Mouse (Mus musculus): Measurements from ENCODE around the gene Dnajb7. TPM values are rescaled to one million over a fixed set of nuclear protein-coding genes. Genes with fewer than 3 reads are reported as not detected.
A peak's percentile ranks its signal among the peaks of the same experiment; 100 is the strongest.

Gene Dnajb7
- polyA plus RNA-seq, 1 experiment from 2014 or later, result 1.7 TPM

DNA sequence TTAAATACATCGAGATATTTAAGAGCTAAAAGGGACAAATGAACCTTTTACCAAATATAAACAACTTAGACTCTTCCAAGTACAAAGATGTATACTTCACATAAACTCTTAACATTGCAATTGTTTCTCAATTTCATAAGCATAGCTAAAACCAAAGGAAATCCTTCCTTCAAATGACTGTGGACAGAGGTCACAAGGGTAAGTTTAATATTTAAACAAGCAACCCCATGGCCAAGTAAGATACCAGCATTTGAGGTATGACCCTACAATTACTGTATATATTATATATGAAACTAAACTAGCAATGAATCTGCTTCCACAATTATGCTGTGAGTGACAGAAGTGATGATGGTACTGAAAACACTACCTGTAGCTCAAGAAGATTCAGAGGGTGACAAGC lies 43.8 kb downstream of the Dnajb7 start:
- Histone ChIP-seq H3K36me3 (peaks cover 60% of the 10 kb centered on the region), H3K27me3 (no peaks in the 10 kb centered on the region), H3K4me3 (replicated peaks) (no peak overlapping the region), H3K4me1 (replicated peaks) (peaks cover 17% of the 10 kb centered on the region), H3K9me3 (no peaks in the 10 kb centered on the region), H3K9ac (replicated peaks) (no peak overlapping the region), H3K27ac (no peak overlapping the region), H3K4me2 (replicated peaks) (no peak overlapping the region)
- ATAC-seq, result no peak
- 98% methylated on average over 1 of the region's 1 CpGs for whole genome bisulfite sequencing

DNA sequence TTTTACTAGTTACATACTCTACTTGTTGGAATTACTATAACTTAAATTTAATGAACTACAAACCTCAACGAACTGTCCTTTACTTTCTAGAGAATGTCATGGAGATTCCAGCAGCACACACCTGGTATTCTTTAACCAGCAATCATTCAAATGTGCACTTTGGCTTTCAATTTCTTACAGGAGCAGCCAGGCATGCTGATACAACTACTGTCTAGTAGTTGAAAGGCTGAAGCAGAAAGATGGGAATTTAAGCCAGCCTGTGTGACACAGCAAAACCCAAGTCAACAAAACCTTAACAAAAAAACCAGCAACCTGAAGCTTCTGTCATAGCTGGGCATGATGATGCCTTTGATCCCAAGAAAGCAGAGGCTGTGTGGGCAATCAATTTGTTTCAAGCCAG lies 45.6 kb downstream of the Dnajb7 start:
- Histone ChIP-seq H3K4me3 (replicated peaks) (no peak overlapping the region), H3K27me3 (no peaks in the 10 kb centered on the region), H3K9ac (replicated peaks) (no peak overlapping the region), H3K4me1 (replicated peaks) (peaks cover 23% of the 10 kb centered on the region), H3K36me3 (peaks cover 45% of the 10 kb centered on the region), H3K9me3 (no peaks in the 10 kb centered on the region), H3K4me2 (replicated peaks) (no peak overlapping the region), H3K27ac (no peak overlapping the region)
- 90% methylated on average over 1 of the region's 1 CpGs for whole genome bisulfite sequencing
- ATAC-seq, result no peak

DNA sequence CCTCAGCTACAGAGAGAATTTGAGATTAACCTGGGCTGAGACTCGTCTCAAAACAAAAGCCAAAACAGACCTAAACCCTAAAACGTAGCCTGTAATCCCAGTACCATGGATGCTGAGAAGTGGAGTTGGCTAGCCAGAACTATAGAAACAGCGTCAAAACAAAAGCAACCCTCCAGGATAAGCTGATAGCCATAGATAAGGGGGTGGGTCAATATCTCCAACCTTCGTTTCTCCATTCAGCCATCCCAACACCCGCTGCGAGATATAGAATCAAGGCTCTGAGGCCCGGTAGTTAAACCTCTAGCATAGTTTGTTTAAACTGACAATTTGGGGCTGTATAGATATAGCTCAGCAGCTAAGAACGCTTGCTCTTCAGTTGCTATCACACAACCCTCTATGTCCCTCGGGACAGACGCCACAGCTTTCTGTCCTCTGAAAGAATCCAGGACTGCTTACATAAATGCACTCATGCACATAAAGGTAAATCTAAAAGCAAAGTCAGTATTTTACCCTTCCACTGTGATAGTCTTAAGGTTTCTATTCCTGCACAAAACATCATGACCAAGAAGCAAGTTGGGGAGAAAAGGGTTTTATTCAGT lies 46.6 kb downstream of the Dnajb7 start:
- H3K27me3 ChIP-seq, result no peaks in the 10 kb centered on the region
- peaks cover 36% of the 10 kb centered on the region for H3K36me3 ChIP-seq
- no peak overlapping the region for H3K27ac ChIP-seq
- 47% methylated on average over 10 of the region's 10 CpGs for WGBS
- H3K9me3 ChIP-seq, result no peaks in the 10 kb centered on the region
- H3K4me3 ChIP-seq (replicated peaks), result no peak overlapping the region
- peaks cover 30% of the 10 kb centered on the region for H3K4me1 ChIP-seq (replicated peaks)
- no peak for ATAC-seq
- peak overlapping the region; percentile 88; the same call in 1 of the 2 replicates for H3K4me2 ChIP-seq (replicated peaks)
- no peak overlapping the region for H3K9ac ChIP-seq (replicated peaks)

DNA sequence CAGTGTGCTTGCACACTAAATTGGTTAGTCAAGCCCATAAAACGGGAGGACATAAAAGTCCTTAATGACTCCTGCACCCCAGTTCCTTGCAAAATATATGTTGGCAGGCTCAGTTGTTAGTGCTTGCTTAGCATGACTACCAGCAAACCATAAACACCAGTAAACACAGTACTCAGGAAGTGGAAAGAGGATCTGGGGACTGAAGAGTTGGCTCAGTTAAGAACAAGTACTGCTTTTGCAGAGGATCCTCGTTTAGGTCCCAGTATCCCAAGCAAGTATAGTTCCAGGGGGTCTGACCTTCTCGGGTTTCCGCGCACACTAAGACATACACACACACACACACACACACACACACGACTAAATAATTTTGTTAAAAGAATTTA lies 47.1 kb downstream of the Dnajb7 start:
- Histone ChIP-seq H3K4me3 (replicated peaks) (peak overlapping the region; percentile 79), H3K9ac (replicated peaks) (no peak overlapping the region; the same call in 1 of the 2 replicates), H3K27ac (peak overlapping the region; percentile 83; the same call in 1 of the 2 replicates), H3K36me3 (peaks cover 31% of the 10 kb centered on the region), H3K27me3 (no peaks in the 10 kb centered on the region), H3K4me1 (replicated peaks) (peaks cover 30% of the 10 kb centered on the region), H3K9me3 (no peaks in the 10 kb centered on the region), H3K4me2 (replicated peaks) (peak overlapping the region; percentile 88)
- ATAC-seq, result no peak
- 46% methylated on average over 6 of the region's 6 CpGs for WGBS

DNA sequence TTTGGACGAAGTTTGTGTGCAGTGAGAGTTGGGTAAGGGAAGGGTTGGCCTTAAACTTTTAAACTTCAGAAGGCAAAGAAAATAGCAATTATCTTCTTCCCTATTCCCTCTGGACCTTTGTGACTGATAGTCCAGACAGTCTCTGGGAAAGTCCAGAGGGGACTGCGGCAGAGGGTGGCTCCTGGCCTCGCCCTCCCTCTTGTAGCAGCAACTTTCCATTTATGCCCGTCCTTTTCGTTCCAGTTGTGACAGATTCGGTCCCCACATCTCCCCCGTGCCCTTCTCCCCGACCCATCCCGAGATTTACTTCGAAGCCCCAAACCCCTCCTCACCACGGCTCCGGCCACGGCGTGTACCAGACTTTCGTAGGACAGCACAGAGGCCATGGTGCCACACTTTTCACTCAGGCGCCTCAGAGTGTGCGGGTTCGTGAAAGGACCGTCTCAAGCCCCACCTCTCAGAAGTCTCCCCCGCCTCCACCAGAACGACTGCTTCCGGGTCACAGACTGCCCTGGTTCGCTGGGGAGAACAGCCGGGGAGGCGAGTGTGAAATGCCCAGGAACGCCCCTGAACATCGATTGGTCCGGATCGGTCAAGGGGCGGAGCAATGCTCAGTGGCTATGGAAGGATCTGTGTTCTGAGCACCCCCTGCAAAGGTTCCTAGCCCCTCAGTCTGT lies 47.6 kb downstream of the Dnajb7 start, which contains the start of gene Slc25a17:
Gene Slc25a17 (minus strand): TSS at position 468 of the 677 bp plus-strand sequence.
- Histone ChIP-seq H3K9me3 (no peaks in the 10 kb centered on the region), H3K27me3 (no peaks in the 10 kb centered on the region), H3K4me3 (replicated peaks) (peak within 1 kb of the TSS; percentile 79), H3K36me3 (peaks cover 25% of the 10 kb centered on the region), H3K4me2 (replicated peaks) (peak within 1 kb of the TSS; percentile 88), H3K9ac (replicated peaks) (peak within 1 kb of the TSS; percentile 80), H3K4me1 (replicated peaks) (peaks cover 30% of the 10 kb centered on the region), H3K27ac (peak within 1 kb of the TSS; percentile 83)
- WGBS, result 0% methylated on average over 30 of the region's 30 CpGs
- ATAC-seq, result peak; percentile 100

DNA sequence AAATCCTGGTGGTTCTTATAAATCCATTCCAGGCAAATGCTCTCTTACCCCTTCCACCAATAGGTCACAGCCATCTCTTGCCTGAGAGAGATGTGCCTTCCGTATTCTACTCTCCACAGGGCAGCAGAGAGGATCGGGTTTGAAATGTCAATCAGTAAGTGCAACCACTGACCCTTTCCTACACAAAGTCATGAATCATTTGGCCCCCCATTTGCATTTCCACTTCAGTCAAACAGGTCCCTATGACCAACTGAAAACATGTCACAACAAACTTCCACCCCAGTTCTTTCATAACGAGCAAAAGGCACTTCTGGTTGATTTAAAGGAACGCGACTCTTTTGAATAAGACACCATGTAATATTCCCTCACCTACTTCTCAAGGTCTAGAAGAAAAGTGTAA lies 48.7 kb downstream of the Dnajb7 start:
- WGBS, result 92% methylated on average over 5 of the region's 5 CpGs
- Histone ChIP-seq H3K4me2 (replicated peaks) (peak overlapping the region; percentile 88), H3K9ac (replicated peaks) (no peak overlapping the region), H3K4me1 (replicated peaks) (peaks cover 30% of the 10 kb centered on the region), H3K9me3 (no peaks in the 10 kb centered on the region), H3K4me3 (replicated peaks) (no peak overlapping the region), H3K27ac (no peak overlapping the region), H3K36me3 (peaks cover 17% of the 10 kb centered on the region), H3K27me3 (no peaks in the 10 kb centered on the region)
- no peak for ATAC-seq

DNA sequence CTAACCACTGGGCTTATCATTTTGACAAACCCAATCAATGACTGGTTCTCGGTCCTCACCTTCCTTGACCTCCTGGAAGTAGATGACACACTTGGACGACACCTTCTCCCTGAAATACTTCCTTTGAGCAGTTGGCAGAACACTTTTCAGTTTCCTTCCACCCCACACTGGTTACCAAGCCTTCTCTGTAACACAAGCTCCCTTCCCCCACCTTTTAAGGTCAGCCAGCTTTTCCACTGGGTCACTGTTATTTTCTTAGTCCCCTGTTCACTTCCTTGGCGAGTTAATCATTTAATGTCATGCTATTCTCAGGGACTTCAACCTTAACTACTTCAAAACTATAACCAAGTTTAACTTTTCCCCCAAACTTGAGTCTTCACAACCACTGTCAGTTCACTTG lies 49.2 kb downstream of the Dnajb7 start:
- H3K4me1 ChIP-seq (replicated peaks), result peaks cover 30% of the 10 kb centered on the region
- no peak overlapping the region for H3K4me3 ChIP-seq (replicated peaks)
- no peaks in the 10 kb centered on the region for H3K9me3 ChIP-seq
- H3K36me3 ChIP-seq, result peaks cover 13% of the 10 kb centered on the region
- H3K9ac ChIP-seq (replicated peaks), result no peak overlapping the region
- H3K27me3 ChIP-seq, result no peaks in the 10 kb centered on the region
- WGBS, result 95% methylated on average over 3 of the region's 3 CpGs
- H3K4me2 ChIP-seq (replicated peaks), result no peak overlapping the region
- no peak for ATAC-seq
- no peak overlapping the region for H3K27ac ChIP-seq

DNA sequence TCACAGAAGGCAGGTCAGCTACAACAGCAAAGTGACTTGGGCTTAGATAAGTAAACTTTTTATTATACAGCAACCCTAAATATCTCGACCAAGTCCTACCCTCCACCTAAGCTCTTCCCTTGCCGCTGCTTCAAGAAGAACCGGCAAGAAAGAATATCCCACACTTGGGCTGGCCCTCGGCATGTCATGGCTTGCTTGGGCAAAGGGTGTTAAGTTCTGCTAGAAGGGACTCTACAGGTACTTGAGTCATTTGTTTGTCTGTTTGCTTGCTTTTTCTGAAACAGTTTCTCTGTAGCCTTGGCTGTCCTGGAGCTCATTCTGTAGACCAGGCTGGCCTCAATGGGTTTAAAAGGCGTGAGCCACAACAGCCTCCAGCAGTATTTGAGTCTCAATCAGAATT lies 51.2 kb downstream of the Dnajb7 start:
- H3K36me3 ChIP-seq, result no peaks in the 10 kb centered on the region
- 50% methylated on average over 5 of the region's 5 CpGs for WGBS
- H3K4me3 ChIP-seq (replicated peaks), result no peak overlapping the region
- H3K9ac ChIP-seq (replicated peaks), result no peak overlapping the region
- no peak for ATAC-seq
- H3K27ac ChIP-seq, result no peak overlapping the region
- H3K4me1 ChIP-seq (replicated peaks), result peaks cover 30% of the 10 kb centered on the region
- no peak overlapping the region for H3K4me2 ChIP-seq (replicated peaks)
- no peaks in the 10 kb centered on the region for H3K27me3 ChIP-seq
- H3K9me3 ChIP-seq, result no peaks in the 10 kb centered on the region

Other genes with a start within 250 kb of the Dnajb7 start
- gene Mrtfa, start 217.5 kb downstream of the Dnajb7 start, polyA plus RNA-seq (2015; fragmentation: Nextera tagmentation; extraction: Ambion mirVana), result 21.6 and 32.0 TPM in 2 replicates
- 2.1 and 2.5 TPM in 2 replicates for gene Mchr1, start 172.8 kb downstream of the Dnajb7 start, polyA plus RNA-seq (2015; fragmentation: Nextera tagmentation; extraction: Ambion mirVana)
- gene Slc25a17, start 47.5 kb downstream of the Dnajb7 start, polyA plus RNA-seq (2015; fragmentation: Nextera tagmentation; extraction: Ambion mirVana), result 133 and 141 TPM in 2 replicates
- gene St13, start 8.2 kb downstream of the Dnajb7 start, polyA plus RNA-seq (2015; fragmentation: Nextera tagmentation; extraction: Ambion mirVana), result 182 and 203 TPM in 2 replicates
- 9.8 TPM in 2 replicates for gene Xpnpep3, start 8.2 kb downstream of the Dnajb7 start, polyA plus RNA-seq (2015; fragmentation: Nextera tagmentation; extraction: Ambion mirVana)
- 511 and 563 TPM in 2 replicates for gene Rbx1, start 58.0 kb upstream of the Dnajb7 start, polyA plus RNA-seq (2015; fragmentation: Nextera tagmentation; extraction: Ambion mirVana)
- gene Ep300, start 177.1 kb upstream of the Dnajb7 start, polyA plus RNA-seq (2015; fragmentation: Nextera tagmentation; extraction: Ambion mirVana), result 22.8 and 25.3 TPM in 2 replicates